Mouse (Mus musculus) kidney, adult 18-20 months (tissue): Measurements from ENCODE around the gene Zfp169.

Experiments
- DNase-seq: peaks from one replicate; pipeline ENCODE4 v3.0.0; 2021

The Zfp169 gene

GRCm38 (mm10) chr13:48508661-48509060 lies 4.6 kb downstream of the Zfp169 start:
- DNase-seq: no peak

GRCm38 (mm10) chr13:48502422-48502821 lies 10.8 kb downstream of the Zfp169 start:
- DNase-seq: no peak

- peak; percentile 76 for DNase-seq
Observed at GRCm38 (mm10) chr13:48498676-48499075, 14.6 kb downstream of the Zfp169 start.

GRCm38 (mm10) chr13:48497693-48498221 lies 15.5 kb downstream of the Zfp169 start:
- DNase-seq: peak; percentile 67

GRCm38 (mm10) chr13:48493183-48493582 lies 20.1 kb downstream of the Zfp169 start:
- DNase-seq: no peak

- no peak for DNase-seq
Observed at GRCm38 (mm10) chr13:48490396-48491182, 22.7 kb downstream of the Zfp169 start.

- DNase-seq: no peak
Observed at GRCm38 (mm10) chr13:48483606-48484005, 29.6 kb downstream of the Zfp169 start.

- DNase-seq: no peak
Observed at GRCm38 (mm10) chr13:48468656-48469180, 44.5 kb downstream of the Zfp169 start.

GRCm38 (mm10) chr13:48466186-48466585 lies 47.1 kb downstream of the Zfp169 start:
- no peak for DNase-seq

- peak; percentile 75 for DNase-seq
Observed at GRCm38 (mm10) chr13:48464170-48464569, 49.1 kb downstream of the Zfp169 start.

- no peak for DNase-seq
Observed at GRCm38 (mm10) chr13:48459280-48459679, 54.0 kb downstream of the Zfp169 start.

- no peak for DNase-seq
Observed at GRCm38 (mm10) chr13:48448119-48448518, 65.1 kb downstream of the Zfp169 start.

- DNase-seq: no peak
Observed at GRCm38 (mm10) chr13:48443996-48444395, 69.3 kb downstream of the Zfp169 start.

- no peak for DNase-seq
Observed at GRCm38 (mm10) chr13:48438321-48438720, 74.9 kb downstream of the Zfp169 start.
